Comparison of ENCODE assay signal across 24 mouse cellular contexts in the genomic region with DNA sequence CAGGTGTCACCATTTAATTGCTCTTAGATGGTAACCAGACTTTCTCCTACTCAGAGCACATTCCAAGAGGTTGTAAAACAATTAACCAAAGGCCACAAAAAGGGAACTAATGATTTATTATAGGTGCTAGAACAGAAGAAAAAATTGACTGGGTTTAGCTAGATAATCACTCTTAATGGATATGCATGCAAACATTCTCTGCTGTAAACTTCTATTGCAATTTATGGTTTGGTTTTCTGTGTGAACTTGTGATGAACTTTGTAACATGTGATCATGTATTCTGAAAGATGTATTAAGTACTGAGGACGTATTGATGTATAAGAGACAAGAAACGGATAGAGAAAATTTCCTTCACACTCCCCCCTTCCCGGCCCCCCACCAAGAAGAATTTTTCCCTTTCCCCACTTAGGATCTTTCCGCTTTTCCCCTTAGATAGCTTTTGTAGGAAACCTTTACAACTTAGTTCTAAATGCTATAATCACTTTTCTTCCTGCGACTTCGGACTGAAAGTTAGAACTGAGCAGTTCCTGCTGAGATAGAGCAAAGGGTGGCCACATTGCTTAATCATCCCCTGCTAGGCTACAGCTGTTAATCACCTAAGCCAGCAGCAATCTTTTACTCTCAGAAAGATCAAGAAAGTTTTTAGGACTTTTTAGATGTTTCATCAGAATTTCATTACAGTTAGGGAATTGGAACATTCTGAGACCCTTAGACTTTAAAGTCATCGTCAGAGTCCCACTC.
"Had no signal": no experiment of that assay in that cellular context is flagged by ENCODE, and none has a peak within 500 bp of the region (broad histone marks: within the 10 kb centered on the region; RNA-seq: fewer than 3 reads in every experiment).

No protein-coding gene starts in this region.

- H3K4me1 ChIP-seq: hindbrain, embryonic 15.5 days; limb, embryonic 12.5 days; liver, embryonic 13.5 days; liver, embryonic 15.5 days had no signal

- H3K9me3 ChIP-seq: heart, embryonic 13.5 days; heart, embryonic 15.5 days; hindbrain, embryonic 13.5 days; hindbrain, embryonic 15.5 days; limb, embryonic 10.5 days; limb, embryonic 12.5 days; liver, embryonic 13.5 days; liver, embryonic 15.5 days had no signal

- H3K4me3 ChIP-seq: heart, adult 2 months; heart, embryonic 13.5 days; heart, embryonic 15.5 days; hindbrain, embryonic 13.5 days; hindbrain, embryonic 15.5 days; layer of hippocampus, adult 2 months; left cerebral cortex, adult 2 months; limb, embryonic 10.5 days; limb, embryonic 12.5 days; liver, embryonic 13.5 days; liver, embryonic 15.5 days had no signal

- H3K27ac ChIP-seq: heart, adult 2 months; heart, embryonic 13.5 days; heart, embryonic 15.5 days; hindbrain, embryonic 13.5 days; hindbrain, embryonic 15.5 days; hindbrain, postnatal 0 days; layer of hippocampus, adult 2 months; left cerebral cortex, adult 2 months; limb, embryonic 10.5 days; limb, embryonic 12.5 days; liver, embryonic 13.5 days; liver, embryonic 15.5 days had no signal

- H3K9ac ChIP-seq: forebrain, postnatal 0 days; heart, embryonic 13.5 days; heart, embryonic 15.5 days; hindbrain, embryonic 13.5 days; hindbrain, embryonic 15.5 days; limb, embryonic 12.5 days; liver, embryonic 13.5 days; liver, embryonic 15.5 days had no signal

- ATAC-seq: forebrain, postnatal 0 days; hindbrain, postnatal 0 days had no signal

- H3K36me3 ChIP-seq: heart, embryonic 13.5 days; heart, embryonic 15.5 days; hindbrain, embryonic 13.5 days; hindbrain, embryonic 15.5 days; limb, embryonic 10.5 days; limb, embryonic 12.5 days; liver, embryonic 13.5 days; liver, embryonic 15.5 days had no signal

- H3K4me2 ChIP-seq: heart, embryonic 11.5 days; heart, embryonic 13.5 days; heart, embryonic 15.5 days; hindbrain, embryonic 13.5 days; hindbrain, embryonic 15.5 days; limb, embryonic 12.5 days; liver, embryonic 11.5 days; liver, embryonic 13.5 days; liver, embryonic 15.5 days had no signal

- DNase-seq: forebrain, postnatal 0 days; gastrocnemius, postnatal 14 days; gastrocnemius, postnatal 36 days; heart, adult 2 months; heart, postnatal 14 days; heart, postnatal 36 days; kidney, adult 2 months; kidney, adult 9 months; kidney, postnatal 10 days; kidney, postnatal 4 days; liver; liver, embryonic 13.5 days had no signal

- H3K27me3 ChIP-seq: heart, embryonic 13.5 days; heart, embryonic 15.5 days; hindbrain, embryonic 15.5 days; limb, embryonic 12.5 days; liver, embryonic 13.5 days; liver, embryonic 15.5 days had no signal
